Mouse (Mus musculus) MEL (cell line): Measurements from ENCODE around the gene Timm13.

Experiments used
- CHD1 ChIP-seq: IDR thresholded peaks from 2 replicates; pipeline ENCODE4 v1.6.1; 2012; ENCODE audit warnings: low read depth, mild to moderate bottlenecking, inconsistent platforms, low read length, improper control_type of control experiment
- CTCF ChIP-seq, 3 experiments: IDR thresholded peaks in 2 of 3; conservative IDR thresholded peaks in 1 of 3; 2 replicates each; pipeline ENCODE4 v1.5.1; 2011 to 2012; ENCODE audit warnings: low read length in 3 of 3, low read depth in 2 of 3, mild to moderate bottlenecking in 2 of 3, improper control_type of control experiment in 1 of 3, inconsistent platforms in 1 of 3, mixed read lengths in 1 of 3, moderate library complexity in 1 of 3; ENCODE audit not compliant: control insufficient read depth in 1 of 3, insufficient read depth in 1 of 3, poor library complexity in 1 of 3, severe bottlenecking in 1 of 3
- EP300 ChIP-seq, 2 experiments: IDR thresholded peaks; 2 replicates each; pipeline ENCODE4 v1.6.1; 2011; ENCODE audit warnings: improper control_type of control experiment in 2 of 2, low read length in 2 of 2, low read depth in 1 of 2, mild to moderate bottlenecking in 1 of 2
- HCFC1 ChIP-seq: IDR thresholded peaks from 2 replicates; pipeline ENCODE4 v1.6.1; 2012; ENCODE audit warnings: low read depth, mild to moderate bottlenecking, inconsistent platforms, low read length, improper control_type of control experiment, moderate library complexity
- MYC ChIP-seq: IDR thresholded peaks from 2 replicates; pipeline ENCODE4 v1.6.1; 2011; ENCODE audit warnings: low read depth, mild to moderate bottlenecking, low read length, improper control_type of control experiment, moderate library complexity
- NELFE ChIP-seq: IDR thresholded peaks from 2 replicates; pipeline ENCODE4 v1.6.1; 2011; ENCODE audit warnings: low read depth, low read length, improper control_type of control experiment
- POLR2A ChIP-seq, 2 experiments: IDR thresholded peaks; 2 replicates each; pipeline ENCODE4 v1.6.1; 2011 to 2012; ENCODE audit warnings: low read length in 2 of 2, mild to moderate bottlenecking in 2 of 2, control low read depth in 1 of 2, improper control_type of control experiment in 1 of 2, low read depth in 1 of 2, moderate library complexity in 1 of 2; ENCODE audit not compliant: control insufficient read depth in 1 of 2, insufficient read depth in 1 of 2, poor library complexity in 1 of 2
- POLR2AphosphoS5 ChIP-seq: IDR thresholded peaks from 2 replicates; pipeline ENCODE4 v1.6.1; 2012; ENCODE audit warnings: low read depth, borderline replicate concordance, mild to moderate bottlenecking, inconsistent platforms, low read length, moderate library complexity, mixed read lengths
- TAL1 ChIP-seq: IDR thresholded peaks from 2 replicates; pipeline ENCODE4 v1.6.1; 2012; ENCODE audit warnings: mild to moderate bottlenecking, inconsistent platforms, low read length, moderate library complexity, mixed read lengths
- TCF12 ChIP-seq: IDR thresholded peaks from 2 replicates; pipeline ENCODE4 v1.6.1; 2014; ENCODE audit warnings: low read depth, mild to moderate bottlenecking, inconsistent platforms, low read length, improper control_type of control experiment, moderate library complexity
- USF1 ChIP-seq: IDR thresholded peaks from 2 replicates; pipeline ENCODE4 v1.6.1; 2014; ENCODE audit warnings: low read depth, mild to moderate bottlenecking, inconsistent platforms, low read length, improper control_type of control experiment, moderate library complexity

GRCm38 (mm10) chr10:80901409-80902272, 872 bp upstream of the Timm13 start:
- TF ChIP-seq USF1 (no peak), TAL1 (no peak), POLR2A (IDR thresholded peaks at IDR 0.05; ENCODE audit: control insufficient read depth in 1 of 2, insufficient read depth in 1 of 2, low read depth in 1 of 2, low read length in 2 of 2, poor library complexity in 1 of 2) (no peak), HCFC1 (no peak), CTCF (IDR thresholded peaks at IDR 0.05 in 2 of 3, conservative IDR thresholded peaks at IDR 0.05 in 1 of 3; ENCODE audit: control insufficient read depth in 1 of 3, insufficient read depth in 1 of 3, low read depth in 2 of 3, low read length in 3 of 3, poor library complexity in 1 of 3, severe bottlenecking in 1 of 3) (no peak), MYC (no peak), EP300 (IDR thresholded peaks at IDR 0.05; ENCODE audit: low read depth in 1 of 2, low read length in 2 of 2) (no peak), TCF12 (no peak), CHD1 (no peak), NELFE (no peak), POLR2AphosphoS5 (no peak)
